Mouse (Mus musculus) kidney, embryonic 15.5 days (tissue): ENCODE data around the gene Cmya5. TPM values are rescaled to one million over a fixed set of nuclear protein-coding genes. Genes with fewer than 3 reads are reported as not detected.

ENCODE experiments used
- ATAC-seq: fragments of 200-750 bp; cut with Nextera tagmentation; replicated peaks from 2 replicates; pipeline ENCODE4 v1.8.0; 2017; ENCODE audit warnings: moderate TSS enrichment; ENCODE audit not compliant: low FRiP score
- H3K27ac ChIP-seq: fragments of 300-500 bp; sonication (generic); 2 replicates; pipeline ENCODE4 v1.5.1; 2015; ENCODE audit warnings: mild to moderate bottlenecking, inconsistent platforms
- H3K27me3 ChIP-seq: fragments of 300-500 bp; sonication (generic); 2 replicates; pipeline ENCODE4 v1.6.1; 2015; ENCODE audit warnings: inconsistent platforms
- H3K36me3 ChIP-seq: fragments of 300-500 bp; sonication (generic); 2 replicates; pipeline ENCODE4 v1.6.1; 2015; ENCODE audit warnings: inconsistent platforms
- H3K4me1 ChIP-seq: fragments of 300-500 bp; sonication (generic); 2 replicates; pipeline ENCODE4 v1.6.1; 2015; ENCODE audit warnings: inconsistent platforms
- H3K4me2 ChIP-seq: fragments of 300-500 bp; sonication (generic); 2 replicates; pipeline ENCODE4 v1.6.1; 2015; ENCODE audit warnings: moderate library complexity, mild to moderate bottlenecking, inconsistent platforms
- H3K4me3 ChIP-seq: fragments of 300-500 bp; sonication (generic); replicated peaks from 2 replicates; pipeline ENCODE4 v1.5.1; 2015; ENCODE audit warnings: mild to moderate bottlenecking, inconsistent platforms
- H3K9ac ChIP-seq: fragments of 300-500 bp; sonication (generic); 2 replicates; pipeline ENCODE4 v1.6.1; 2015; ENCODE audit warnings: mild to moderate bottlenecking, inconsistent platforms
- H3K9me3 ChIP-seq: fragments of 300-500 bp; sonication (generic); replicated peaks from 2 replicates; pipeline ENCODE4 v1.6.1; 2016; ENCODE audit warnings: inconsistent platforms
- WGBS: fragments of 180-500 bp; shearing (Covaris S2); methylation state at CpG from one replicate; pipeline ENCODE4 v1.1.7; 2015; ENCODE audit warnings: mixed read lengths; 5-methylcytosine and 5-hydroxymethylcytosine counted together
- polyA plus RNA-seq: library from polyadenylated mRNA; unstranded; fragments of >200 nt; fragmentation: Nextera tagmentation; extraction: Ambion mirVana; gene quantifications from 2 replicates; pipeline ENCODE4 v1.2.1, GENCODE M21; 2015

The Cmya5 gene
- polyA plus RNA-seq, 1 experiment from 2014 or later: 0.16 TPM

GRCm38 (mm10) chr13:93002456-93002855 is 142.1 kb downstream of the Cmya5 start:
- WGBS: 53% methylated on average over 2 of the region's 2 CpGs
- no peak for ATAC-seq

GRCm38 (mm10) chr13:93000640-93001351 is 143.7 kb downstream of the Cmya5 start:
- peak overlapping the region; percentile 39 for H3K27ac ChIP-seq
- peak; percentile 48 for ATAC-seq
- no peak overlapping the region for H3K9ac ChIP-seq
- H3K4me1 ChIP-seq: peaks cover 13% of the 10 kb centered on the region
- H3K9me3 ChIP-seq: no peaks in the 10 kb centered on the region
- H3K4me2 ChIP-seq: peak overlapping the region; percentile 21; the same call in 1 of the 2 replicates
- H3K4me3 ChIP-seq: no peak overlapping the region
- WGBS: 40% methylated on average over 12 of the region's 12 CpGs
- H3K27me3 ChIP-seq: no peaks in the 10 kb centered on the region
- no peaks in the 10 kb centered on the region for H3K36me3 ChIP-seq

More at GRCm38 (mm10) chr13:93002456-93002855, 142.1 kb downstream of the Cmya5 start:
- H3K4me3 ChIP-seq: no peak overlapping the region
- peaks cover 13% of the 10 kb centered on the region for H3K4me1 ChIP-seq
- no peaks in the 10 kb centered on the region for H3K9me3 ChIP-seq
- no peak overlapping the region for H3K4me2 ChIP-seq
- no peaks in the 10 kb centered on the region for H3K36me3 ChIP-seq
- H3K27ac ChIP-seq: no peak overlapping the region
- H3K9ac ChIP-seq: no peak overlapping the region
- H3K27me3 ChIP-seq: no peaks in the 10 kb centered on the region

GRCm38 (mm10) chr13:92999860-93000259 is 144.7 kb downstream of the Cmya5 start:
- 0 out of 2 replicates have a peak overlapping the region, but pooled peaks have one; percentile 21 for H3K4me2 ChIP-seq
- no peak overlapping the region for H3K4me3 ChIP-seq
- H3K36me3 ChIP-seq: no peaks in the 10 kb centered on the region
- peaks cover 13% of the 10 kb centered on the region for H3K4me1 ChIP-seq
- peak; percentile 65 for ATAC-seq
- no peaks in the 10 kb centered on the region for H3K27me3 ChIP-seq
- H3K27ac ChIP-seq: no peak overlapping the region
- H3K9ac ChIP-seq: no peak overlapping the region
- no peaks in the 10 kb centered on the region for H3K9me3 ChIP-seq
- 26% methylated on average over 9 of the region's 9 CpGs for WGBS

GRCm38 (mm10) chr13:92994743-92995142 is 149.8 kb downstream of the Cmya5 start:
- H3K36me3 ChIP-seq: no peaks in the 10 kb centered on the region
- no peaks in the 10 kb centered on the region for H3K9me3 ChIP-seq
- no peak overlapping the region for H3K4me2 ChIP-seq
- no peak overlapping the region for H3K27ac ChIP-seq
- no peak overlapping the region for H3K9ac ChIP-seq
- H3K4me1 ChIP-seq: peaks cover 9% of the 10 kb centered on the region; the same call in 1 of the 2 replicates
- H3K4me3 ChIP-seq: no peak overlapping the region
- no peaks in the 10 kb centered on the region for H3K27me3 ChIP-seq
- ATAC-seq: no peak

GRCm38 (mm10) chr13:92992823-92993222 is 151.7 kb downstream of the Cmya5 start:
- no peaks in the 10 kb centered on the region for H3K36me3 ChIP-seq
- no peak overlapping the region for H3K27ac ChIP-seq
- H3K4me1 ChIP-seq: peaks cover 11% of the 10 kb centered on the region; the same call in 1 of the 2 replicates
- no peak for ATAC-seq
- WGBS: 86% methylated on average over 5 of the region's 5 CpGs
- H3K9ac ChIP-seq: no peak overlapping the region
- H3K27me3 ChIP-seq: no peaks in the 10 kb centered on the region
- no peaks in the 10 kb centered on the region for H3K9me3 ChIP-seq
- H3K4me3 ChIP-seq: no peak overlapping the region
- no peak overlapping the region for H3K4me2 ChIP-seq

Other genes with a start within 250 kb of the Cmya5 start
- gene Tent2, start 47.7 kb upstream of the Cmya5 start, polyA plus RNA-seq: 60.0 and 68.7 TPM in 2 replicates
- gene Homer1, start 154.9 kb upstream of the Cmya5 start, polyA plus RNA-seq: 5.5 and 5.9 TPM in 2 replicates